Mouse (Mus musculus) retina, adult 2 months (tissue): ENCODE measurements around the gene Mutyh.

Source experiments
- DNase-seq: peaks from one replicate; pipeline ENCODE4 v3.0.0-alpha.2; 2012; ENCODE audit warnings: low read depth, low spot score

Mutyh gene

GRCm38 (mm10) chr4:116807197-116808129, at the start of gene Mutyh, which contains the start of gene Toe1:
Gene Mutyh, plus strand, starts transcription at chr4:116807723.
Gene Toe1, minus strand, starts transcription at chr4:116807640.
- peak; percentile 84 for DNase-seq

- no peak for DNase-seq
Measured at GRCm38 (mm10) chr4:116761914-116762313, 45.6 kb upstream of the Mutyh start.

DNA sequence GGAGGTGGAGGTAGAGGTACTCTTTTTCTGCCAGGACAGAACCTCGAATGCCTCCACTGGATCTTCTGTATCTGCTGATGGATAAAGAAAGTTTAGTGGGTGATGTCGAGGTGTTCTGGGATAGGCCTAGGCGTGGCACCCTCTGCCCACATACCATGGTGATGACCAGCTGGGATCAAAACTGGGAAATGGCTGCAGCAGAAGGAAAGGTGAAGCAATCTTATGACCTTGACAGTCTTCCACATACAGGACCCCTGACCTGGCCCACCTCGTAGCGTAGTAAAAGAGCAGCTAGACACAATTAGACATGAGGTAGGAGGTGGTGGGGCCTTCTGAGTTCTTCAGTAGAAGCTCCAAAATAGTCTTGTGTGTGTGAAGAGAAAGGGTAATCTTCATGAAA, 43.5 kb upstream of the Mutyh start:
- DNase-seq: no peak

GRCm38 (mm10) chr4:116768510-116768909, 39.0 kb upstream of the Mutyh start:
- no peak for DNase-seq

DNA sequence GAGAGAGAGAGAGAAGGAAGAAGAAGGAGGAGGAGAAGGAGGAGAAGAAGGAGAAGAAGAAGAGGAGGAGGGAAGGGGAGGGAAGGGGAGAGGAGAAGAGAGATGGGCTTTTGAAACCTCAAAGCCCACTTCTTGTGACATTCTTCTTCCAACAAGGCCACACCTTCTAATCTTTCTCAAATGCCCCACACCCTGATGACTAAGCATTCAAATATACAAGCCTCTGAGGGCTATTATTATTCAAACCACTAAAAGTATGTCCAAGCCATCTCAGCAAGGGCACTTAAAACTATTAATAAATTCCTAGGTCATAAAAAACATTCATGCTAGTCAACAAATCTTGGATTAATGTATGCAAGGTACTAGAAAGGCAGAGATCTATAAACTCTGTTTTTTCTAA, 38.5 kb upstream of the Mutyh start:
- DNase-seq: no peak

GRCm38 (mm10) chr4:116776391-116776790, 31.1 kb upstream of the Mutyh start:
- no peak for DNase-seq

GRCm38 (mm10) chr4:116777079-116777478, 30.4 kb upstream of the Mutyh start:
- DNase-seq: no peak

DNA sequence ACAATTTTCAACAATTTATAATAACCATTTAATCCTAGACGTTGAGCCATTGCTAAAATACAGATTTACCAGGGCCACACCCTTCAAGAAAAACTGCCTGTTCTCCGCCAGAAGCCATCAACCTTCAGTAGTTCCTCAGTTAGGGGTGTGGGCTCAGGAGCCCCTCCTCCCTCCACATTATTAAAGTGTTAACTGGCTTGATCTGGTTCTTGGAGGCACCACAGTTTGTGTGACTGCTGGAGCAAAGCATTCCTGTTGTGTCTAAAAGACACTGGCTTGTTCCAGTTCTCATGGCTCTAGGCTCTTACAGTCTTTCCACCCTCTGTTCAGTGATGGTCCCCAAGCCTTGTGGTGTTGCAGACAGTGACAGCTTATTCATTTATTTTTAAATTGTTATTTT, 27.0 kb upstream of the Mutyh start:
- DNase-seq: no peak

- no peak for DNase-seq
Measured at GRCm38 (mm10) chr4:116781366-116781765, 26.2 kb upstream of the Mutyh start.

- no peak for DNase-seq
Measured at GRCm38 (mm10) chr4:116782171-116782570, 25.4 kb upstream of the Mutyh start.

GRCm38 (mm10) chr4:116786587-116786986, 20.9 kb upstream of the Mutyh start:
- no peak for DNase-seq

DNA sequence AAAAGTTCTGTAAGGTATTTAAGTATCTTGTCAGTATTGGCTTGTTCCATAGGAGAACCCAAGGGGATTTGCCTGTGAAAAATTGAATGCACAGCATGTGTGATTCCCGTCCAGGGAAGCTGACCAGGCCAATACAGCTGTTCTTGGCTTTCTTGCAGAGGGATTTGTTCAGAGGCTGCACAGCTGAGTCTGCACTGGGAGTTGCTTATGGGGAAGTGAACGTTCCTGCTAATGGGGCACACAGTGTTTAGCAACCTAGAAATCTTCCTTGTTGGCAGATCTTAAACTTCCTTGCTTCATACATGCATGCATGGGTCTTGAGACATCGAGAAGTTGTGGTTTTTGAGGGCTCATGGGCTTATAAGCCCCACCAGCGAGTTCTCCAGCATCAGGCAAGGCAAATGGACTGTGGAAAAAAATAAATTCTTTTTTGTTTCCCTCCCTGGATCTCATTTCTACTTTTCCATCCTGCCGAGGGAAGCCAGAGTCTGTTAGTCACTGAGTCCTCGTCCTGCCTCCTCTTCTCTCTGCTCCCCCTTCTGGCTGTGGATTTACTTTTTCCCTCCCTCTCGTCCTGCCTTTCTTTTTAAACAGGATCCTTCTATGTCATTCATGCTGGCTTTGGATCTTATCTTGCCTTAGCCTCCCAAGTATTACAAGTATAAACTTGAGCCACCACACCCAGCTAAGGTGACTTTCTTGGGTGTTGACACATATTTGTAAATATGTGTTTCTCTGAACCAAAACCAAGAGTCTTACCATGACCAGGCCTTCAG, 19.4 kb upstream of the Mutyh start:
- no peak for DNase-seq

DNA sequence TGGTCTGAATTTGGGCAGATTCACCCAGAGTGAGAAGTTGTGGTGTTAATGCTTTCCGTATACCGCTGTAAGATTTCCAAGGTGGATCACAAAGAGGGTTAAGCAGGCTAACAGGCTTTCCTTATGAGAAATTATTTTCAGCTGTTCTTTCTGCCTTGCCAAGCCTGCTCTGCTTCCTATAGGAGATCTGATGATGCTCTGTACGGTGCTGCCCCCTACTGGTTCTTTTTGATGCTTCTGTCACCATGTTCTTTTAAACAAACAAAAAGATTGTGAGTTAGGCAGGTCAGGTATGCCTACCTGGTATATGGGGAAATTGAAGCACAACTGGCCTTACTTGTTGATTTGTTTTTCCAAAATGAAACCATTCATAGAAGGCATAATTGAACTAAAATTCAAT, 18.6 kb upstream of the Mutyh start:
- DNase-seq: peak; percentile 68

DNA sequence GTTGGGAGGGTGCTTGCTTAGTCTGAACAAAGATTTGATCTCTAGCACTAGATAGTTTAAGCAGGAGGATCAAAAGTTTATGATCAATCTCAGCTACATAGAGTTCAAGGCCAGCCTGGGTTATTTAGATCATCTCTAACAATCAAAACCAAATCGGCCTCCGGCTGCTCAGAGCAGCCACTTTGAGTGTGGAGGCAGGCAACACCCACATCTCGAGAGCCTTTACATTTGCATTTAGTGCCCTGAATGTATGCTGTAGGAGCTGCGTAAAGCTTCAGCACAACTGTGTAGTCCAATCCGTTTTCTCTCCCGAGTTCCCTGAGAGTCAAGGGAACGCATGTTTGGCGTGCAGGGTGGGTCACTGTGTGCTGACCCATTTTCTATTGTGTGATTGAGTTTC, 15.1 kb upstream of the Mutyh start:
- no peak for DNase-seq

GRCm38 (mm10) chr4:116794273-116794672, 13.2 kb upstream of the Mutyh start:
- no peak for DNase-seq

GRCm38 (mm10) chr4:116796442-116797110, 10.9 kb upstream of the Mutyh start:
- no peak for DNase-seq

- DNase-seq: no peak
Measured at GRCm38 (mm10) chr4:116799901-116800300, 7.6 kb upstream of the Mutyh start.

GRCm38 (mm10) chr4:116811012-116811411, 3.5 kb downstream of the Mutyh start:
- no peak for DNase-seq

GRCm38 (mm10) chr4:116815276-116815675, 7.8 kb downstream of the Mutyh start:
- no peak for DNase-seq

- DNase-seq: no peak
Measured at GRCm38 (mm10) chr4:116817486-116817885, 10.0 kb downstream of the Mutyh start.

DNA sequence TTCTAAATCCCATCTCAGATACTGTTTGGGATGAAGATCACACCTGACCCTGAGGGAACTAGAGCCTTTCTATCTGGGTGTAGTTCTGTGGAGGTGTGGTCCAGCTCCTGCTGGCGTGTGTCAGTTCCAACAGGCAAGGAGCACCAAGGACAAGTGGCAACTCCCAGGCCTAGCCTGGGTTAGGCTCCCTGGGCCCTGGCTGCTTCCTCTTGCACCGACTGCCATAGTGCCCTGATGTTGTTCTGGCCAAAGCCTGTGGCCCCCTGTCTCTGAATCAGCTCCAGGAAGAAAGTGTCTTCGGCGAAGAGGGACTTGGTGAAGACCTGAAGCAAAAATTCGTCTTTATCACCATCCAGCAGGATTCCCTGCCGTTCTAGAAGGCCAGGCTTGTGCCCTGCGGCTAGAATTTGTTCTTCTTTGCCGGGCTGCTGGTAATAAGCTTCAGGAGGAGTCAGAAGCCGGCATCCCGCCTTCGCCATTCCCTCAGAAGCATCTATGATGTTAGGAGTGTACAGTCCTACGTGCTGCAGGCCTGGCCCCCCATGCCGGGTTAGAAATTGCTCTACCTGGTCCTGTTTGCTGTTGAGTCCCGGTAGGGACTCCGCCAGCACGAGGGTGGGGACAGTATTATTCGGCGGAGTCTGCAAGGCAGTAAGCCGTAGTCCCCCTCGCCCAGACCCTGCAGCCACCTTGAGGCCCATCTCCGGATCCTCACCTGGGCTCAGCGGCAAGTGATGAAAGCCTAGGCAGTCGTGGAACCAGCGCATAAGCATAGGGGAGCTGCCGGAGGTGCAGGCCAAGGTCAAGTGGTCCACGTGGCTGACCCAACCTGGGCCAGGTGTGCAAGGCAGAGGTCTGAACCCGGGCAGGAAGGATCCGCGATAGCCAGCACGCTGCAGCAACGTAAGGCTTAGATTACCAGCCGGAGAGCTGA, 12.7 kb downstream of the Mutyh start:
- DNase-seq: no peak
